Mouse (Mus musculus): ENCODE results near the gene Chid1.

GRCm38 (mm10) chr7:141468522-141469211, 71.0 kb downstream of the Chid1 start:
- peak; percentile 56 for TF ChIP-seq CTCF (IDR thresholded peaks at IDR 0.05; ENCODE audit: low read depth)
- TF ChIP-seq EP300 (IDR thresholded peaks at IDR 0.05; ENCODE audit: low read depth): no peak
